Mouse (Mus musculus) liver, adult (tissue): ENCODE results near the gene Creg1.

Experiments
- GATA4 ChIP-seq: IDR thresholded peaks from 2 replicates; pipeline ENCODE4 v1.6.1; 2014; ENCODE audit warnings: mild to moderate bottlenecking, low read length; ENCODE audit not compliant: insufficient replicate concordance

Creg1 gene

DNA sequence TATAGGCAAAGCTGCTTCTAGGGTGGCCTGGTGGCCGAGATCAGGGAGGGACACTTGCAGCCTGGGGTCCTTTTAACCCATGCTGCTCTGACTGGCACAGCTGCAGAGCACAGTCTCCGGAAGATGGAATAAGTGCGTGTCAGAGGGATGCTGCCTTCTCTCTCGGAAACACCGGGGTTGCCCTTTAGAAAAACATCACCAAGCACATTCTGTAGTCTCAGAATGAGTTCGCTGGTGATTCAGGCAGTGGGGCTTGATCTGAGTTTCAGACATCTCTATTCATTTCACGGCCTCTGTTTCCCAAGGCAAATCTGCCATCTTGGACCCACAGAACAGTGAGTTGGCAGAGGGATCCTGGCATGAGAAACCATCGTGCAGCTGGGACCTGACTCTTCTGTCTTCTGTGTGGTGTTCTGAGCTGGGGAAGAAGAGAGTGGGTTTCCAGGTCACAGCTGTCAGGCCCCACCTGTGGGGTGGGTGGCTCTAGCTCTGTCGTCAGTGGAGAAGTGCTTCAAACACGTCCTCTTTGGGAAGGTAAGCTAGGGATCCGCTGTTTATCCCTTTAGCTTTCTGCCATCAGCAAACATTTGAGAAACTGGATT lies 38.3 kb downstream of the Creg1 start:
- no peak for TF ChIP-seq GATA4

DNA sequence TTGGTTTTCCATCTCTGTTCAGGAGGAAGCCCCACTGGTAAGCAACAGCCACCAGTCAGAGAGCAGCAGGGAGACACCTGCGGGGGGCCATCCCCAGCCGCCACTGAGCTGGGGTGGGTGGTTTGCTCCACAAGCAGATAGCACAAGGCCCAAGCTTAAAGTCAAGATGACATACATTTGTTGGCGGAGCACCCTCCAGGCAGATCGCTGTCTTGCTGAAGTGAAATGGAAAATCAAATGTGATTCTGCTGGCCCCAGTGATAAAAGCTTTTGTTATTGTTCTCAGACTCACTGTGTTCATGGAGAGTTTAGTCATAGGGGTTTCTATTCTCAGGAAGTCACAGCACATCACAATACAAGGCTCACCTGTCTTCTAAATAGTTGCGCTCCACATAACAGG lies 39.6 kb downstream of the Creg1 start:
- TF ChIP-seq GATA4: no peak

DNA sequence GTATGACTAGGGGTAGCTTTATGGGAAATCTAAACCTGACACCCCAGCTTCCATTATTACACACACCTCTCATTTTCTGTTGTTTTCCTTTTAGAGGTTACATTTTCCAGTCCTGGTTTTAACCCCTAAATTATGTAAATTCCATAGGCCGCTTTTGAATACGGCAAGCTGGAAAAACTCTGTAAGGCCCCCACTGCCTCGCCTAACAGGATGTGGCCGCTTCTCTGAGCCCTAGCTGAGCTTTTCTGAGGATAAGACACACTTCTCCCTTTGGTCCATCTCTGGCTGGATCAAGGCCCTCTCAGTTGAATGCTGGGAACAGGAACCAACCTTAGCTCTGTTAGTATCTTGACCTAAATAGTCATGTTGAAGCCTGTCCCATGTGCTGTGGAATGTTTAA lies 40.6 kb downstream of the Creg1 start:
- TF ChIP-seq GATA4: no peak

DNA sequence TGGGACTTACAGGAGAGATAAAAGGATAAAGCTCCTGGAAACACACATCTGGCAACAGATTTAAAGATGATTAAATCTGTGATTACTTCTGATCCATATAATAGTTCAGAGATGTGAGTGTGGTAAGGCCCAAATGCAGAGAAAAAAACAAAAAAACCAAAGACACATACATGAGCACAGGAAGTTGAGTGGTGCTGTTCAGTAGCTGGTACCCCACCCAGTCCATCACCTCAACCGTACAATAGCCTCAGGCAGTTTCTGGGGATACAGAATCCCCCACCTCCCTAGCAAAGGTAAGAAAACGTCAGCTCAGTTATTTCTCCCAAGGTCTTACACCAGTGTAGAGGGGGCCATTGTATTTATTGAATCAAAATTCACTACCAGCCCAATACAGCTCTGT lies 47.1 kb downstream of the Creg1 start:
- TF ChIP-seq GATA4: no peak

DNA sequence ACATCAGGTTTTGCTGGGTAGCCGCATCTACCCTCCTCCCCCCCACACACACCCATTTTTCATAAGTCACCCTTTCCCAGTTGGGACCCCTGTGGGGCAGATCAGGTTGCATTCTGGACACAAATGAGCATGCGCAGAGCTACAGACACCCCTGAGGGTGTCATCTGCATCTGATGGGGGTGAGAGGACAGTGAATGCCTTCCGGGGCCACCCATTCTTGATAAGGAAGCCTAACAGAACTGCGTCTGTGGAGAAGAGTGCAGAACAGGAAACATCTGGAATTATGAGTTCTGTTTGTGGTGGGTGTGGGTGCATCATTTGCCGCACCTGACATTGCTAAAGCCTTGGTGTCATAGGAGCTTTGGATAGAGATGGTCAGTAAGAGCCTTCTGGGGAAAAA lies 47.6 kb downstream of the Creg1 start:
- no peak for TF ChIP-seq GATA4

DNA sequence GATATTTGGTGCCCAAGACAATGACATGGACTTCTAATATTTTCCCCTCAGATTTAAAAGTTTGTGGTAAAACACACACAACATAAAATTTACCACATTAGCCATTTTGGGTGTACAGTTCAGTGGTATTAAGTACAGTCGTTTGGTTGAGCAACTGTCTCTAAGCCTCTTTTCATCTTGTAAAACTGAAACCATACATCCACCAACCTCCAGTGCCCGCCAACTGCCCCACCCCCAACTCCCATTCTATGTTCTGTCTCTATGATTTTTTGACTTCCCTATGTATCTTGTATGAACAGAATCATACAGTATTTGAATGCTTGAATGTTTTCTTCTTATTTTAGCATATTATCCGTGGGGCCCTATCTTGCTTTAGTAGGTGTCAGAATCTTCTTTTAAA lies 49.2 kb downstream of the Creg1 start:
- no peak for TF ChIP-seq GATA4

DNA sequence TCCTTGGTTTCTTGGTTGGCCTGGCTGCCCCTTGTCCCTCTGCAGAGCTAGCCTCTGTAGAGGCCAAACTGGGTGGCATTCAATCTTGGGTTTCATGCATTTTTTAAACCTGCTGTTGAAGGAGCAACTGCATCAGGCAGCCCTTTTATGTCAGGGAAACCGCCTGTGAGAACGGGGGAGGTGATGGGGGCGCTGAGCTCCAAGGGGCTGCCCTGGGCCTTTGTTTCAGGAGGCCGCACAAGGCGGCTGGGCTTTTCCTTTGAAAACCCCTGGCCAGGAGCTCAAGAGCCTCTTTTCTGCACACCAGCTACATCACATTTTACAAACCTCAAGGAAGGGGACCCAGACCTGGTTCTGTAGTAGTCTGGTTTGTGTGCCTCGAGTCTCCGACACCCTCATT lies 50.6 kb downstream of the Creg1 start:
- no peak for TF ChIP-seq GATA4

DNA sequence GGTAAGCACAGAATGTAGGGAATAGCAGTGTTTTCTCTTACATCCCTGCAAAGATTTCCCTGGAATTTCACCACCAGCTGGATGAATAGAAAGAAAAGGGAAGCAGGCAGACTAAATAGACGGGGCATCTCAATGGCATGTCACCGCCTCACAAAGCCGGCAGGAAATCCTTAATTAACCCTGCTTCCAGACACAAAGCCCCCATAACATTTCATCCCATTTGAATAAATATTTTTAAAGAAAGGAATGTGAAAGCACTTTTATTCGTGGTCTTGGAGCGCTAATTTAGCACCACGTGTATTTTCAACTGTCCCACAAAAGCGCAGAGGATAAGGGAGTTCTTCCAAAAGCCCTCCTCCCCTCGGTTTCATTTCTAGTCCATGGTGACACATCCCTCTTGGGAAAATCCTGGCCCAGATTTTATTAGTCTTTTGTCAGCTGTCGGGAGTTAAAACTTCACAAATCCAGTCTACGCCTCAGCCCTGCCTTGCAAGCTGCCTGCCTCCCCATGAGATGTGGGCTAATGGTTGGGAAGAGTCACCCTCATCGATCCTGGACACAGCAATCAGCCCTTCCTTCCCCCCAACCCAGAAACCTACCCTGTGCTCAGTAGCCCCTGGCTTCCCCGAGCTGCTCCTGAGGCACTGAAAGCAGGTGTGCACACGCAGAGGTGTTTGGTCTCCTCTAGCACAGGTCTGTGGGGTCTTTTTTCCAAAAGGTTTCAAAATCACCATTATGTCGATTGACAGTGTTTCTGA lies 51.2 kb downstream of the Creg1 start:
- TF ChIP-seq GATA4: no peak

DNA sequence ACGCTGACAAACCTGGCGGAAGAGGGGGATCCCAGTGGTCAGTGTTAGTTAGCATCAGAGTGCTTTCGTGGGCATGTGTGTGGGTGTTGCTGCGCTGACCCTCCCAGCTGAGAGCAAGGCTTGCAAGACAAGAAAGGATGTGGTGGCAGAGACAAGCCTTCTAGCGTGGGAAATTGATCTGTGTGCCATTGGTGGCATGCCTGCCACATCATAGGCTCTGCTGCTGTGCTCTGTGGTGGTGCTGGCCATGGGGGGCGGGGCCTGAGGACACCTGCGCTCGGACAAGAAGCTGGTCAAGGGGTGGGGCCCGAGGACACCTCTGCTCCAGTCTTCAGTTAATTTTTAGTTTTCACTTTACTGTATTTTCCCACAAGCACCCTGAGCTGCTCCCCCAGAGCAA lies 52.8 kb downstream of the Creg1 start:
- no peak for TF ChIP-seq GATA4

DNA sequence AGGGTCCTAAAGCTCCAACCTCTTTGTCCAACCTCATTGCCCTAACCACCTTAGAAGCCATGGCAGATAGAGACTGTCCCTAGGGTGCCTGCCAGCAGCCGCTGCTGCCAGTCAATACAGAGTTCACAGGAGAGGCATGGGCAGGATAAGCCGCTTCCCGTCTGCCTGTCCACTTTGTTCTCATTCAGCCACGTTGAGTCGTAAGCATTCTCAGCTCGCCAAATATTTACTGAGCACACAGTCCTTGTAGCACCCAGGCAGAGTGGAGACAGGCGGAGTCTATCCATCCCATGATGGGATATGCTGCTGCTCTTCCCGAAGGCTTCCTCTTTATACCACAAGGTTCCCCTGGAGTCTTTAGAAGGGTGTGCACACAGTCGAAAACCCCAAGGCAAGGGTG lies 53.7 kb downstream of the Creg1 start:
- no peak for TF ChIP-seq GATA4

DNA sequence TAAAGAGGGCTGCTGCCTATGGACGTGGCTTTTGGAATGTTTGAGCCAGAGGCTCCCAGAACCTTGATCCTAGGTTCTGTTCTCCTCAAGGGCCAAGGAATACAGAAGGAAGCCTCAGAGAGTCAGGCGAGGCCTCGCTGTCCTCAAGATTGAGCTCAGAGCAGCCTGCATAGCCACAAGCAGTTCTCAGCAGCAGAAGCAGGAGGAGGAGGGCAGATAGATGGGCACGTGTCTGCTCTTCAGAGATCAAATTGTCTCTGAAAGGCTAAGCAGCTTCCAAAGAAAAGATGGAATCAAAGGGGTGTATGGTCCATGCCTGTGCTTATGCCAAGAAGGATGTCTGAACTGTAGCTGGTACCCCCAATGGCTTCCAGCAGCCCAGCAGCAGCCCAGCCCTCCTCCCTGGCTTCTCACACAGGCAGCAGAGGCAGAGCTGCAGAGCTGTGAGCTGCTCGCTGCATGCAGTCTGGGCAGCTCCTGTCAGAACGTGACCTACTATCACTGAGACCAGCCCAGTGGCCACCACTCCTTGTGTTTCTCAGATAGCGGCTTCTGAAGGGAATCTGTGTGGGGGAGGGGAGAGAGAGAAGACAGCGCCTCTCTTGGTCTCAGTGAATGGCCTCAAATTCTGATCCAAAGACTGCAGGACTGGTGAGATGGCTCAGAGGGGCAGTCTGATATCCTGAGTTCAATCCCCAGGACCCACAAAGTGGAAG lies 54.8 kb downstream of the Creg1 start:
- no peak for TF ChIP-seq GATA4

DNA sequence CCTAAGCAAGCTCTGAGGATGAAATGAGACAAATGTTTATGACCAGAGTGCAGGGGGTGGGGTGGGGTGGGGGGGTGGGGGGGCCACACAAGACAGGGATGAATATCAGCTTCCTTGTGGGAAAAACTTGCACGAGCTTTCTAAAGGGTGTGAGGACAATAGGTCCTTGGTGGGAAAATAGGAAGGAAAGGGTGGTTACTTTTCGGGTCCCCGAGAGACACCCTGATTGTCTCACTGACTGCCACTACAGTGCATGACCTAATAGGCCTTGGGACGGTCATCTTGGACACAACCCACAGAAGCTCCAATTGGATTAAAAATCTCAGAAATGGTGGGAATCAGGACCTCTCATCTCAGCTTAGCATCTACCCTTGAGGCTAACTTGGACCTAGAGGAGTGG lies 55.6 kb downstream of the Creg1 start:
- TF ChIP-seq GATA4: no peak

DNA sequence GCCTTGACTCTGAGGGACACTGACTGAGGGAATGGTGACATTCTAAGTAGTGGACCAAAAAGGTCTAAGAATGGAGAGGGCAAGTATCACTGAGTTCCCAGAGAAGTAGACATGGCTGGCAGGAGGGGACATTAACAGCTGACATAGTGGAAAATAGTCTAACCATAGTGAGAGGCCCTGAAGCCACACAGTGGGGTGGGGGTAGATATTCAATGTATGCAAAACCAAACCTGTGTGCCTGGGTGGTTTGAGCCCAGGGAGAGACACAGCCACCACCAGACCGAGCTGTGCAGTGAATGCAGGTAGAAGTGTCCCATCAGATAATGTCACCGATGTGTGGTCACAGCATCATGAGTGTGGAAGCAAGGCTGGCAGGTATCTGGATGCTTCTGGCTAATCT lies 58.5 kb downstream of the Creg1 start:
- TF ChIP-seq GATA4: no peak
